Mouse (Mus musculus) thymus, adult 2 months (tissue): Measurements from ENCODE around the gene Kdsr.

ENCODE experiments used
- CTCF ChIP-seq: fragments of 200-500 bp; IDR thresholded peaks from 2 replicates; pipeline ENCODE4 v1.5.1; 2012; ENCODE audit warnings: mild to moderate bottlenecking, control low read depth, low read length, moderate library complexity, borderline replicate concordance; ENCODE audit not compliant: control insufficient read depth, poor library complexity, insufficient read depth; ENCODE audit errors: extremely low read depth
- POLR2A ChIP-seq: fragments of 200-500 bp; IDR thresholded peaks from 2 replicates; pipeline ENCODE4 v1.6.1; 2012; ENCODE audit warnings: mild to moderate bottlenecking, low read length, control low read depth, moderate library complexity; ENCODE audit not compliant: control insufficient read depth, poor library complexity, insufficient read depth; ENCODE audit errors: extremely low read depth

- TF ChIP-seq CTCF = no peak
- no peak for TF ChIP-seq POLR2A
These were observed 71.9 kb downstream of the Kdsr start for GRCm38 (mm10) chr1:106687435-106688160.
